9 mouse cellular contexts compared by ENCODE assay signal in the genomic region with DNA sequence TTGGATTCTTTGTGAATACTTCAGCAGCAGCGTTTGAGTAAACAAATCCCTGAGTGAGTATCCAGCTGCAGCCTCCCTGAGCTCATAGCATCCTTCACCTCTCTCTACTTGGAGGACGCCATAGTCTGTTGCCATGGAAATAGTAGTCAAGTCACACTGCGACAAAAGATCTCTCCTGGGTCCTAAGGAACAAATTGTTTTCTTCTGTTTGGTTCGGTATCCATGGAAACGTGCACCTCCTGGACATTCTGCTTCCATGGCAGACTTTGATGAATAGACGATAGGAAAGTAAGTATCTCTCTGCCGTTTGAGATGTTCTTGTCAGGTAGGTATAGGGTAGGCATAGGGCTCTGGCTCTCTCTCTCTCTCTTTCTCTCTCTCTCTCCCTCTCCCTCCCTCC.
DNase-seq lines count a peak whose midpoint lies in the region; ATAC-seq and TF ChIP-seq lines count a peak whose summit lies in the region.
"Had no signal": no experiment of that assay in that cellular context is flagged by ENCODE, and none has a peak within 500 bp of the region (broad histone marks: within the 10 kb centered on the region; RNA-seq: fewer than 3 reads in every experiment).

No protein-coding gene starts in this region.

- no peak for TF ChIP-seq CTCF in stomach, postnatal 0 days (IDR thresholded peaks at IDR 0.05; ENCODE audit: low read depth)

- H3K36me3 ChIP-seq in forebrain, embryonic 12.5 days (replicated peaks): no peaks in the 10 kb centered on the region
- no peaks in the 10 kb centered on the region for H3K36me3 ChIP-seq in stomach, postnatal 0 days (ENCODE audit: control insufficient read depth, insufficient read depth, low read length)

- no peak overlapping the region; the same call in 1 of the 2 replicates for H3K4me2 ChIP-seq in forebrain, embryonic 12.5 days
- no peak overlapping the region for H3K4me2 ChIP-seq in stomach, postnatal 0 days (replicated peaks; ENCODE audit: low read depth)

- peak; percentile 81 for ATAC-seq in forebrain, embryonic 12.5 days (ENCODE audit: low FRiP score)
- peak; percentile 33; the same call in 1 of the 2 replicates for ATAC-seq in stomach, postnatal 0 days (ENCODE audit: low FRiP score, low TSS enrichment)
- ATAC-seq in CD4-positive, CD25-positive, alpha-beta regulatory T cell, adult 4 months: no peak

- peaks cover 33% of the 10 kb centered on the region for H3K4me1 ChIP-seq in forebrain, embryonic 12.5 days
- no peaks in the 10 kb centered on the region for H3K4me1 ChIP-seq in stomach, postnatal 0 days (replicated peaks; ENCODE audit: control insufficient read depth, insufficient read depth)

- H3K27me3 ChIP-seq in forebrain, embryonic 12.5 days: no peaks in the 10 kb centered on the region
- H3K27me3 ChIP-seq in stomach, postnatal 0 days (ENCODE audit: control insufficient read depth, insufficient read depth, low read length): no peaks in the 10 kb centered on the region

- WGBS in forebrain, embryonic 12.5 days: 17% methylated on average over 7 of the region's 7 CpGs
- WGBS in stomach, postnatal 0 days: 25% methylated on average over 7 of the region's 7 CpGs

- no peak overlapping the region for H3K4me3 ChIP-seq in forebrain, embryonic 12.5 days (replicated peaks)
- no peak overlapping the region for H3K4me3 ChIP-seq in stomach, postnatal 0 days (ENCODE audit: low read depth, low read length)

- TF ChIP-seq EP300 in stomach, postnatal 0 days (optimal IDR thresholded peaks at IDR 0.05): no peak

- H3K9me3 ChIP-seq in forebrain, embryonic 12.5 days: no peaks in the 10 kb centered on the region
- H3K9me3 ChIP-seq in stomach, postnatal 0 days (ENCODE audit: control insufficient read depth, low read length): no peaks in the 10 kb centered on the region

- peak; percentile 46 for DNase-seq in right cerebral cortex, adult 18-20 months
- no peak for DNase-seq in right cerebral cortex, postnatal 25 days
- DNase-seq in mesoderm, embryonic 11.5 days (ENCODE audit: low read depth, low spot score): peak; percentile 83
- DNase-seq in stomach, postnatal 0 days (ENCODE audit: low spot score): no peak
- DNase-seq in spleen, postnatal 36 days (ENCODE audit: low spot score in 2 of 2): no peak
- DNase-seq in spleen, adult 12 weeks (ENCODE audit: low spot score): no peak
- DNase-seq: cerebellum, adult 8-10 months had no signal

- 0 out of 2 replicates have a peak overlapping the region, but pooled peaks have one; percentile 6 for H3K27ac ChIP-seq in forebrain, embryonic 12.5 days
- H3K27ac ChIP-seq in stomach, postnatal 0 days (replicated peaks): no peak overlapping the region

- H3K9ac ChIP-seq in forebrain, embryonic 12.5 days: no peak overlapping the region
- H3K9ac ChIP-seq in stomach, postnatal 0 days (ENCODE audit: low read length): no peak overlapping the region

Comparison
In these comparisons a context has a peak if more than half of its experiments do, and no peak if none do; other contexts are left out.
1. DNase-seq: peak in right cerebral cortex, adult 18-20 months (single experiment) and mesoderm, embryonic 11.5 days (single experiment); none in right cerebral cortex, postnatal 25 days (single experiment), stomach, postnatal 0 days (single experiment), spleen, postnatal 36 days (0 of 2) and spleen, adult 12 weeks (single experiment).